Mouse (Mus musculus): ENCODE measurements around the gene Fpr-rs3.

The Fpr-rs3 gene

GRCm38 (mm10) chr17:20624777-20625176 is at the start of gene Fpr-rs3:
Gene Fpr-rs3, minus strand, starts transcription at chr17:20624877.
- in situ Hi-C loops (cut with MboI; ENCODE audit: low sequenced_read_pairs) = no loop called here

DNA sequence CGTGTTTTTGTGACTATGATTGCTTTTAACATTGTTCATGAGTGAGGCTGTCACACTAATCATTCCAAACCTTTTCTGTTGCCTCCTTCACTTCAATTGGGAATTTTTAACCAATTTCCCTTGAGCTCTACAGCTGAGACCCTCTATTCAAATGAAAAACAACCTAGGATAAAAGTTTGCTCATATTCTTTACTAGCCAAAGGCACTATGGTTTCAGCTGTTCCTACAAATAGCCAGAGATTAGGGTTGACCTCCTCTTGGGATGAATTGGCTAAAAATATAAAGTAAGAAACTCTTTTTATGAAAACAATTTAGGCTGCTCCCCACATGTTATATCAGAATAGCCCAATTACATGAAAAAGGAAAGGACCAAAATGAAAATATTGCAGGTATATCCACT is 28.4 kb downstream of the Fpr-rs3 start, which contains the start of gene Vmn2r110:
TSS of gene Vmn2r110 (minus strand) at position 101 of the 400 bp plus-strand sequence.
- in situ Hi-C loops (cut with MboI; ENCODE audit: low sequenced_read_pairs) = no loop called here

Data from CH12F3 (cell line).